Mouse (Mus musculus) layer of hippocampus, postnatal 10 days (tissue): ENCODE data around the gene Ctnnb1. TPM values are rescaled to one million over a fixed set of nuclear protein-coding genes. Genes with fewer than 3 reads are reported as not detected.

Experiments used
- DNase-seq, 2 experiments: peaks; one replicate each; pipeline ENCODE4 v3.0.0; 2021; ENCODE audit warnings: low spot score in 2 of 2
- total RNA-seq, 2 experiments: library from RNA; stranded (reverse); gene quantifications; 2 replicates each; pipeline ENCODE4 v1.2.3; 2021

Ctnnb1 gene
- total RNA-seq, 2 experiments from 2014 or later = 801 to 853 TPM

DNA sequence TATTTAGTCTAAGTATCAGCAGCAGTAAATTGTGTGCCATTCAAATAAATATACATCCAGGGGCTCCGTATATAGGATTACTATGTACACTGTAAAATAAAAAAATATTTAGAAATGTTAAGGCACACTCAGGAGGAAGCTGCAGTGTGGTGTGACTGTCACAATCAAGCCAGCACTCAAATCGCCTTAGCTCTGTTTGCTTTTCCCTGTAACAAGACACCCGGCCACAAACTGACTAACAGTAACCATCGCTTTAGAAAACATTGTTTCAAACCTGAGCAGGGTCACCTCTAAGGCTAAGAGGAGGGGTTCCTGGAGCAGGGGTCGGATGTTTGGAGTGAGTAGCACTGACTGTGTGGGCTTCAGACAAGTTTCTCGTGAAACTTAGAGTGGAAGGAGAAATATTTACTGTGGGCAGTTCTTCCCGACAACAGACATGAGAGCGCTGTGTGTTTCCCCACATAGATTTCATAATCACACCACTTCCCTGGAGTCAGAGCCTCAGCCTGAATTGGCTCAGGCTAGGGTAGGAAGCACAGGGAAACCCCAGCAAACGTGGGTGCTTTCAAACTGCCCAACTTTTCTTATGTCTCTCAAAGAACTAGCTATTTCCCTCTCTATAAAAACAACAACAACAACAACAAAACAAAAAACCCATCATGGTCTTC is 1.9 kb upstream of the Ctnnb1 start:
- DNase-seq = no peak

DNA sequence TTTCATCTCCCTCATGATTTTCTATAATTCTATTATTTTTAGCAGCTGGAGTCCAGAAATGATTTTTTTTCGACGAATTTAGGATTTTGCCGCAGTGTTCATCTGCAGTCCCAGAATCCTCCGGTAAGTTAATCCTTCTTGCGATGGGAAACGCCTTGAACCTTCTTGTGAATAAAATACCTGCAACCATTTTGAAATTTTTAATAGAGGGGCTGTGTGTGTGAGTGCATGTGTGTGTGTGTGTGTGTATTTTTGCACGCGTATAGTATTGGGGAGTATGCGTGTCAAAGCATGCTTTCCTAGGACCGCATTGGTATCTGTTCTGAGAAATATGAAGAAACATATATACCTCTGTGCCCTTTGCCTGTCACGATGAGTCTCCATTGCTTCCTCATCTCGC is 1.0 kb downstream of the Ctnnb1 start:
- no peak for DNase-seq

DNA sequence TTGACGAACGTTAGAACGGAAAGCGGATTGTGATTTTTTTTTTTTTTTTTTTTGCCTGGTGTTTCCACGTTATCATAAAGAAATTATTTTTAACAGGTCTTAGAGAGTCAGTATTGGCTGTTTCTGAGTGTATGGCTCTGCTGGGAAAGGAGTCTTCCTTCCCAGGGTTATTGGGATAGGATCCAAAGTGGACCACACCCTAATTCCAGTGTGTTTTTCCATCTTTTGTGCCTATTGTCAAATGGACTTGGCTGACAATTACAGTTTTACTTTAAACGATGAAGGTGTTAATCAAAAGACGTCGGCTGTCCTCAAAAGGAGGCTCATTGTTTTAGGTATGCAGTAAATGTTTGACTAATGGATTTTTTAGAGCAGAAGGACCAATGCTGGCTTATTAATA is 1.8 kb downstream of the Ctnnb1 start:
- DNase-seq = no peak

DNA sequence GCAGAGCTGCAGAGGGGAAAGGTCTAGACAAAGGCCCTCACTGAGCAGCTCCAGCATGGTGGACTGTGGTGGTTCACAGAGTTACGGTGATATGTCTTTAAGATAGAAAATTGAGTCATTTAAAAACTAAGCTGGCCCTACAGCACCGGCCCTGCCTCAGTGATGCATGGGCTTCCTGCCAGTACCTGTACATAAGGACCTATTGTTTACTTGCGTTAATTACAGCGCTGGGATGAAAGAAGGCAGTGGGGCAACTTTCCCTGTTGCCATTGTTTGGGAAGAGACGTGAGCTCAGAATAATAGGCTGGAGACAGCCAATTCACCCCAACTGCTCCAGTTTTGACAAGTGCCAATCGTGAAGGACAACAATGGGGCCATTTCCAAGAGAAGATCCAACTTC is 3.4 kb downstream of the Ctnnb1 start:
- no peak for DNase-seq

DNA sequence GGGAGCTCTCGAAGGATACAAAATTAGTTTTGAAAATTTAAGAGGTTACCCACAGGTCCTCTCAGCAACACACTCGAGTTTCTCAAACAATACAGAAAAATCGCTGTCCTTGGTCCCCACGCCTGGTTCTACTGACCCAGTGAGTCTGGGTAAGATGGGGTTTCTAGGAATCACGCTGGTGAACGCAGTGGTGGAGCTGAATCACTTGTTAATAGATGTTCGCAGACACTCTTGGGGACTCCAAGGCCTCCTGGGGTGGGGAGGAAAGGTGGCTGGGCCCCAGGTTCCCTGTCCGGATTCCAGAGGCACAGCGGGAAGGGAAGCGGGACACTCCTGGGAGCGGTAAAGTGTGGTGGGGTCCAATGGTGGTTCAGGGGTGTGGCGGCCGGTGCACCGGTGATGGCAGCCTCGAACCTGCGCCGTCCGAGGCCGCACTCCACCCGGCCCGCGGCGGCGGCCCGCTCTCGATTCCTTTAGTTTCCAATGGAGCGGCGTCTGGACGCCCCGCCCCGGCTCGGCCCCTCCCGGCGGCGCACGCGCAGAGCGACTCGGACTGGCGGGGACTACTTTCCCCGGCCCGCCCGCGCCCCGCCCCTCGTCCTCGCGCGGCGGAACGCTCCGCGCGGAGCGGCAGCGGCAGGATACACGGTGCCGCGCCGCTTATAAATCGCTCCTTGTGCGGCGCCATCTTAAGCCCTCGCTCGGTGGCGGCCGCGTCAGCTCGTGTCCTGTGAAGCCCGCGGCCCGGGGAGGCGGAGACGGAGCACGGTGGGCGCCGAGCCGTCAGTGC is 4.0 kb downstream of the Ctnnb1 start:
- DNase-seq = peak; percentile 97 to 99

DNA sequence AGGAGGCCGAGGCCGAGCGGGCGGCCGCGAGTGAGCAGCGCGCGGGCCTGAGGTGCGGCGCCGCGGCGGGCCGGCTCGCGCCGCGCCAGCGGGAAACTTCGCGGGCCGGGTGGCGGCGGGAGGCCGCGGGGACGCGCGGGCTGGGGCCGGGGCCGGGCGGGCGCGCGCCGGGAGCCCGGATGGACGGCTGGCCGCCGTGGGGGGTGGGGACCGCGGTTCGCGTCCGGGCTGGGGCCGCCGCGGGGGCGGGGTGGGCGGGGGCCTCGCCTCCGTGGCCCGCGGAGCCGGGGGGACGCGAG is 4.5 kb downstream of the Ctnnb1 start:
- DNase-seq = no peak

DNA sequence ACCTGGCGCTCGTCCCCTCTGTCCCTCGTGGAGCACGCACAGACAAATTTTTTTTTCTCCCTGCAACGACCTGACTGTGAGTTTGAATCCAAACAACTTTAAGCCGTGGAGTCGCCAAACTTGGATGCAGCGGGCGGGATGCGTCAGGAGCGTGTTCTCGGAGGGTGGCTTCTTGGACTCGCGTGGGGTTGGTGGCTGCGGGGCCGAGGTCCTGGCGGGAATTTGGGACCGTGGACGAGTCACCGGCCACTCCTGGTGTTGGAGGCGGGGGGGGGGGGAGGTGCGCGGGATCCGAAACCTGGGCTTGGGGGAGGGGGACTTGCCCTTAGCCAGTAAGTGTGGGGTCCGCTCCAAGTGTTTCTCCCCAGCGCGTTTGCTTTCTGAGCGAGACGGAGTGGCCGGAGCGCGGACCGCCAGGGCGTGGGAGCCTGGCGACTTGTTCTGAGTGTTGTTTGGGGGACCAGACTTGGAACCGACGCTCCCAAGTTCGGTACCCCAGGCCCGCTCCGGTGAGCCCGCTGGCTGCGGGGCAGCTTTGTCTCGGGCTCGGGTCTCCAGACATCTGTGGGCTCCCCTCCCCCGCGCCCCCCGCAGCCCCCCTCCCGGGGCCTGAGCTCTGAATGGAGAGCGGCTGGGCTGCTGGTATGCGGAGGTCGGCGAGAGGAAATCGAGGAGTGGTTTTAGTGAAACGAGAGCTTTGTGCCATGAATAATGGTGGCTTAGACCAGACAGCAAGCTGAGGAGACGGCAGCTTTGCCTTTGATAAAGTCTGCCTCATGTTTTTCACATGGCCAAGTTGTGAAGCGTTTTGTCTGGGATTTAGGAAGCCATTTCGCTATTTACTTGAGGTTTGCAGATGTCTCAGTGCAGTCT is 5.1 kb downstream of the Ctnnb1 start:
- DNase-seq = peak; percentile 43 to 67

DNA sequence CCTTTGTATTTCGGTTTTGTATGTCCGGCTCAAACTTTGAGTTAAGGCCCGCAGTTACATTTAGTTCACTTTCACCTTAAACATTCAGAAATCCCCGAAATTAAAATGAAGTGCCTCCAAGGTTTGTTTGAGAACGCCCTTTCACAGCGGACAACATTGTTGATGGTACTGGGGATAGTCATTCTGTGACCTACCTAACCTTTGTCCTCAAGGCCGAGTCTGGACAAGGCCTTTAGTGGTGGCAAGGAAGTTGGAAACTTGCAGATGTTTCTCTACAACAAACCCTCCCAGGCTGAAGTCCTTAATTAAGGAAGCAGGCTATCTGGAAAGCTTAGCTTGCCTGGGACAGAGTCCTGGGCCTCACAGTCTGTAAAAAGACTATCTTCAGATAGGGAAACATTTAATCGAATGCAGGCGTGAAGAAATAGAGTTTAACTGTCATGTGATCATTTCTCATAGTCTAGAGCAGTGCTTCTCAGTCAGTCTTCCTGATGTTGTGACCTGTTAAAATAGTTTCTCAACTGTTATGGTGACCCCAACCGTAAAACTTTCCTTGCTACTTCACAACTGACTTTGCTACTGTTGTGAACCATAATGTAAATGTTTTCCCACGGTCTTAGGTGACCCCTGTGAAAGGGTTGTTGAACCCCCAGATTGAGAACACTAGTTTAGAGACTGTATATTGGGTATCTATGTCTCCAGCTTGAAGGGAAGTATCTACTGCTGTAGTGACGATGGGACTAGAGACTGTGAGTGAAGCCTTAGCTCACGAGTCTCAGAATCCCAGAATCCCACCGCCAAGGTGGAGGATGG is 6.0 kb downstream of the Ctnnb1 start:
- no peak for DNase-seq

DNA sequence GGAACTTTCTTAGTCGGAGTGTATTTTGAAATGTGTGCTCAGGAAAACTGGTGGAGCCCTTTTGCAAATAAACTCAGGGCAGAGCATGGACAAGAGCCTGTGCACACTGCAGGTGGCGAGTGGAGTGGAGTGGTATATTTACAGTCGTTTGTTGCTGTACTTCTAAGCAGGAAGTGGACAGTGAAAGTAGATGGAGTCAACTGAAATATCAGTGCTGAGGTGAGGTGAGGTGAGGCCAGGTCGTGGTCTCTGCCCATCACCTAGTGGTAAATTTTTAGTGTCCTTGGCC is 6.6 kb downstream of the Ctnnb1 start:
- DNase-seq = no peak

DNA sequence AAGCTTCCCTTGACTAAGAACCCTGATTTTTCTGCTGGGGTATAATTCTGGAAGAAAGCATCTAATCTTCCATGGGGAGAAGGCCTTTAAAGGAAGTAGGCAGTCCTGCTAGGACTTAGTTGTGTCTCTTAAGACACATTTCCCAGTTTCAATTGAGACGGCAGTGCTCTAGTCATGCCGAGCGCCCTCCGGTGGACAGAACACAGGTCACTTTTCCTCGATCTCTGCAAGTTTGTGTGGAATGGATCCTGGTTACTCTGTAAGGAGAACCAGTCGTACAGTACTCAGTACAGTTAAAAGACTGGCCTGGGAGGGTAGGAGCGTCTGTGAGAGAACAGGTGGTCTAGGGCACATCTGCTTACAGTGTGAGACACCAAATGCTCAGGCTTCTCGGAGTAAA is 7.3 kb downstream of the Ctnnb1 start:
- peak; percentile 73 to 75 for DNase-seq

DNA sequence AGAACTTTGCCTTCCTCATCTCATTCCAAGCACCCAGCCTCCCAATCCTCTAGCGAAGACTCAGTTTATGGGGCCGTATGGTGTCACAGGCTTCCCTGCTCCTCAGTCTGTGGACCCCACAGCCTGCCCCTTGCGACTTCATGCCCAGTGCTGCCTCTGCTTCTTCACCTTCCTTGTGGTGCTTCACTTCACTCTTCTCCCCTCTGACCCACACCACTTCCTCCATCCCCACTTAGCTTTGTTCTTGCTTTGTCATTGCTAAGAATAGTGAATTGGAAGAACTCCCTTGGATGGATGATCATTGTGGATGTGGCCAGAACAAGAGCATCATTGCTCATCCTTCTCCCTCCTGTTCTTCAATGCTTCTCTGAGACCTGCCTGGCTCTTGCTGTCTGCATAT is 11.8 kb downstream of the Ctnnb1 start:
- DNase-seq = no peak

DNA sequence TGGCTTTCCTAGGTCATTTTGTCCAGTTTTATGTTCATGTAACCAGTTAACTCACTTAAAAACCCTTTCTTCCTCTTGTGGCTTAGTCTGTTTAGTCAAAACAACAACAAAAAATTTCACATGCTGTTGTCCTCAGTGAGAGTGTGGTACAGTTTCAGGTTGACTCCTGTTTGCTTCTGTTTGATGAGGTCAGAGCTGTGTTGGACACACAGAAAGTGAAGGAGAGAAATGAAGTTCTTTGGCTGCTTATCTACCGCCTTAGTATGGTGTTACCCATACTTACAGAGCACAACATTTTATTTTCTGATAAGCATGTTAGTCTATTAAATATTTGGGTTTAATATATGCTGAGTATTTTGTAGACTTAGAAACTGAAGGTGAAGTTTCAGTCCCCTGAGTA is 14.7 kb downstream of the Ctnnb1 start:
- no peak for DNase-seq

DNA sequence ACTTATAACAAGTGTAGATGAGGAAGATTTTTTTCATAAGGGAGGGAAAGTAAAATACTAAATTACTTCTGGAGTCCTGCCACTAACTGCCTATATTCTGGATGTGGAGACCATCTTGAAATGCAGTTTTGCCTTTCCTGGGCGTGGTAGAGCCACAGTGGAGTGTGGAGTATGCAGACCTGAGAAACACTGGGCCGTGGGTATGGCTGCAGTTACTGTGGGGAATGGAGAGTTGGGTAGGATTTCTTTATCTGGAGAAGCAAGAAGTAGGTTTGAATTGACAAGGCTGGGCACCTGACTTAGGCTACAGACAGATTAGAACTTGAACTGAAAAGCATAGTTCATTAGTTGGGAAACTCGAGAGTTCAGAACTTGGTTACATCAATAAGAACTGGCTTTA is 15.2 kb downstream of the Ctnnb1 start:
- no peak for DNase-seq

DNA sequence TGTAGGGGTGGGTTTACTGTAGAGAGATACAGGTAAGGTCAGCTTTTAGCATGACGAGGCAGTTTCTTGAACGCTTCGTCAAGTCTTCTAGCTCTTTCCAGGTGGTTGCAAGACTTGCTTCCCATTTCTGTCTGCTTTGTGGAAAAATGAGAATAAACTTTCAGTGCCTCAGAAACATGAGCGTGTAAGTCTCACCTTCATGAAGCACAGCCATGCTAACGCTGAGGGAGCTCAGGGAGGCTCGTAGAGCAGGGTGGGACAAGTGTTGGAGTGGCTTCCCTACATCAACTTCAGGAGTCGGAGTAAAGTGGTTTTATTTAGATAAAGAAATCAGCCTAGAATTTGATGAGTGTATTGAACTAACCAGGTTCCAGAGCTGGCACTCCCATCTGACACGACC is 17.1 kb downstream of the Ctnnb1 start:
- no peak for DNase-seq

DNA sequence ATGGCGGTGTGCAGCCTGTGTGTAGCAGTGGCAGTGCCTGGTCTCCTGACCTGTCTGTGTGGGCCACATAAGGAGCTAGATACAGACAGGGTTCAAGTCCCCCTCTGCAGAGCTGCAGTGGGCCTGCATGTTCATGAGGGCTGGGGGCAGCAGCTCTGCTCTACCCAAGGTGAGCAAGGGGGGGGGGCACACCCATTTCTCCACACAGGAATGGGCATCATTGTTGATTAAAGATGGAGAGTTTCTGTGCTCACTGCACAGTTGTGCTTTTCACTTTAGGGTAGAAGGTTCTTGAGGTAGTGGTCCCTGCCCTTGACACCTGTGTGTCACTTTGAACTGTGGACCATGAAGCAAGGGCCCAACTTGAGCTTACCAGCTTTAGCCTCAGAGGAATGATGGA is 19.8 kb downstream of the Ctnnb1 start:
- DNase-seq = no peak

DNA sequence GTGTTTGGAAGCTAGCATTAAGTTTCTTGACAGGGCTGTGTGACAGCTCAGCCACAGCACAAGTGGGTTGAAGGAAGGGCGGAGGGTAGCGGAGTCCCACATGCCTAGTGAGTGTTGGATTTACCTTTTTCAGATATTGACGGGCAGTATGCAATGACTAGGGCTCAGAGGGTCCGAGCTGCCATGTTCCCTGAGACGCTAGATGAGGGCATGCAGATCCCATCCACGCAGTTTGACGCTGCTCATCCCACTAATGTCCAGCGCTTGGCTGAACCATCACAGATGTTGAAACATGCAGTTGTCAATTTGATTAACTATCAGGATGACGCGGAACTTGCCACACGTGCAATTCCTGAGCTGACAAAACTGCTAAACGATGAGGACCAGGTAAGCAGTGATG is 21.7 kb downstream of the Ctnnb1 start:
- DNase-seq = no peak

DNA sequence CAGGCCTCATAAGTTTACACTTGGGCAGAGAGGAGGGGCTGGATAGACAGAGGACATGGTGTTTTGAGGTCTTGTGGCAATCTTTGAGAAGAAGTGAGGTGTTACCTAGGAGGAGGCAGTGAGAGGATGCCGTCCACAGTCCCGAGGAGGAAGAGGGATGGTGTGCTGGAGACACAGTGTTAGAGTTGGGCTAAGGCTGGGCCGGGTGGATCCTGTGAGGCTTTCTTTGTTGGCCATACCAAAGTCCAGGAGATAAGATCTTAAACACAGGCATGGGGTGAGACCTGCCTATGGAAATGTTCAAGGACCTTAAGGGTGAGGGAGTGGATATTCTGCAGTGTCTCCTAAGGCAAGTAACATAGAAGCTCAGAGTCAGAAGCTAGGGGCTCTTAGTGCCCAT is 22.9 kb downstream of the Ctnnb1 start:
- DNase-seq = no peak

DNA sequence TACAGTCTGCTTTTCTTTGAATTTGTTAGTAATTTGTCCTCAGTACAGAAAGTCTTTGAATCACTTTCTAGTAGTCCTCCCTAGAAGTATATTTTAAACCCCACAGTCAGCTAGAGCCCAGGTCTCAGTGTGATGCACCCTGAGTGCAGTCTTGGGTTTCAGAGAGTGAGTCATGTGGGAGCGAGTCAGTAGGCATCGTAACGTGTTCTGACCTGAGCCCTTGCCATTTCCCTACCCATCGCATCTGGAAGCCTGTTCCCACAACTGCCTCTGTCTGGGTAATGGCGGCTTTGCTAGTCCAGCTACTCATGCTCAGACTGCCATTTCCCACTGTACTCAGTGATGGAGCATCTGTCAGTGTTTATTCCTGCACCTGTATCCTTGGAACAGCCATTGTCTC is 29.0 kb downstream of the Ctnnb1 start:
- DNase-seq = no peak

DNA sequence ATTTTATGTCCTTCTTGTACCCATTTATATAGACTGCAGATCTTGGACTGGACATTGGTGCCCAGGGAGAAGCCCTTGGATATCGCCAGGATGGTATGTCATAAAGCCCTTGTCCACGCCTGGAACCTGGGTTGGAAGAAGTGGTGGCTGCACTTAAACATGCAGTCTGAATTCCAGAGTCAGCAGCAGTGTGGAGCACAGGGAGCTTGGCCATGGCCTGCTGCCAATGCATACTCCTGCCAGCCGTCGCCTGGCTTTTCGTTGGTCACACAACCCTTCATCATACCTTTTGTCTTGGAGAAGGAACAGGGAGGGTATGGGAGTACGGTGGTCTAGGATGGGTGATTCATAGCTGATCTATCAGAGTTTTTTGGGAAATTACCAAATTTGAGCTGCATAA is 29.5 kb downstream of the Ctnnb1 start:
- DNase-seq = no peak

DNA sequence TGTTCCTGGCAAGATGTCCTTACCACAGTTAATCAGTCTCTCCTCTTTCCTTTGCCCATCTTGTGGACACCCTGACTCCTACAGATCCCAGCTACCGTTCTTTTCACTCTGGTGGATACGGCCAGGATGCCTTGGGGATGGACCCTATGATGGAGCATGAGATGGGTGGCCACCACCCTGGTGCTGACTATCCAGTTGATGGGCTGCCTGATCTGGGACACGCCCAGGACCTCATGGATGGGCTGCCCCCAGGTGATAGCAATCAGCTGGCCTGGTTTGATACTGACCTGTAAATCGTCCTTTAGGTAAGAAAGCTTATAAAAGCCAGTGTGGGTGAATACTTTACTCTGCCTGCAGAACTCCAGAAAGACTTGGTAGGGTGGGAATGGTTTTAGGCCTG is 30.2 kb downstream of the Ctnnb1 start:
- no peak for DNase-seq

DNA sequence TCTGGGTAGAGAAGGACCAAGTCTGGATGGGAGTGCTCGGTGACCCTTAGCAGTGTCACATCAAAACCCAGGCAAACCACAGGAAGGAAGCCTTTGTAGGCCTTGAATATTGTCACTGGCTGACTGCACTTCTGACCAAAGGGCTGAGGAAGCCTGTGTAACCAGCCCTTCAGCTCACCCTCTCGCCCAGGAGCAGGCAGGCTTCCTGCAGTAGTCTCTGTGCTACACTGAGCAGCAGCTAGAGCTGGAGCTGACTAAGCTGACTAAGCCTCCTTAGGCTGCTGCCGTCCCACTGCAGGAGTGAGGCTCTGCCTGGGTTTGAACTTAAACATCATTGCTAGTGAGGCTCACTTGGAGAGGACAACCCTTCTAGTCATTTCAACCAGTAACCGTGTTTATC is 31.6 kb downstream of the Ctnnb1 start:
- DNase-seq = no peak

DNA sequence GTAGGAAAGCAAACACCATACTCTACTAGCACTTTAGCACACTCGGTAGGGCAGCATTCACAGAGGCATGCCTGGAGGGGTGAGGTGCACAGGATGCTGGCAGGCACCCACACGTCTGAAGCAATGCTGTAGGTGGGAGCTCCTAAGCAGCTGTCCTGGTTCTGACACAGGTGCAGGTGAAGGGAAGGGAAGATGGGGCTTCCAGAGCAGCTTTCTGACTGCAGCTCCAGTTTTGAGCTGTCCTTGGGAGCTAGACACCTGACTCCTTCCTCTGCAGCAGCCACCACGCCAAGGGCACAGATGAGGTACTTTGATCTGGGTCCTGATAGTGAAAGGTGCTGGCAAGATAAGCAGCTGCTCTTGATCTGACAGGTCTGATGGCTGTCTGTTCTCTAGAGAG is 32.5 kb downstream of the Ctnnb1 start:
- no peak for DNase-seq
